Mouse (Mus musculus): ENCODE data around the gene Lmod2. TPM values are rescaled to one million over a fixed set of nuclear protein-coding genes. Genes with fewer than 3 reads are reported as not detected.

The Lmod2 gene
- polyA plus RNA-seq, 1 experiment: 33.6 TPM

DNA sequence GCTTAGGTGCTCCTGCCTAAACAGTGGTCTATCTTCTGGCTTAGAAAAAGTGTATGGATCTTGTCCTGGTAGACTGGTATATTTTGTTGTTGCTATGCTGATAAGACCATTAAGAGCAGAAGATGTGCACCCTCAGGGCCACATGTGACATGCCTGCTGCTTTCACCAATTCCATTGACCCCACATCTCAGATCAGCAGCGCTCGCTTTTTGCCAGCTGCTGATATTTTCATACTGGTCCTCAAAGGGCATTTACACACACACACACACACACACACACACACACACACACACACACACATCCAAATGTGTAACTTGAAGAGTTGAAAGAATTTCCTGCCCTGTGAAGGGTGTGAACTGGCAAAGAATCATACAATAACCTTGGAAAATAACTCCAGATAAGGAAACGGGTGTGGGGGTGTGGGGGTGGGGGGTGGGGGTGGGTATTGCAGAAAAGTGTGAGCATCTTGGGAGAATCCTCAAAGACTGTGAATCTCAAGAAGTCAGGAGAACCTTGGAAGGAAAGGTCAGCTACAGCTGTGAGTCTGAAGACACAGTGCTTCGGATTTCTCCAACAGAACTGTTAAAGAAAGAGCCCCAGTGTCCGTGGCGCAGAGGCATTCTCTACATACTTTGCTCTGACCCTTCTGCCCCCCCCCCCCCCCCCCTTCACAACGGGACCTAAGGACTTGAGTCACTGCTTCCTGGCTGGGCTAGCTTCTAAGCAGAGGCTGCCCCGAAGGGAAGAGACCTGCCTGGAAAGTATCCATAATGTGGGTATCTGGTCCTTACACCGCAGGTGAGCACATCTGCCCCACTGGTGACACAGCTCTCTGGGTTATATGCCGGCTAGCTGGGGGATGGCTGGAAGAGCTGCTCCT, 11.9 kb upstream of the Lmod2 start:
- H3K27me3 ChIP-seq (ENCODE audit: control insufficient read depth, insufficient read depth, insufficient read length): no peaks in the 10 kb centered on the region
- H3K4me2 ChIP-seq (ENCODE audit: low read depth): peak overlapping the region; percentile 56
- H3K79me2 ChIP-seq (ENCODE audit: control insufficient read depth, insufficient read depth): no peaks in the 10 kb centered on the region
- H3K4me3 ChIP-seq: no peak overlapping the region
- no peaks in the 10 kb centered on the region for H3K36me3 ChIP-seq (ENCODE audit: control insufficient read depth, insufficient read depth)
- TF ChIP-seq TCF12 (IDR thresholded peaks at IDR 0.05; ENCODE audit: insufficient read depth, poor library complexity, severe bottlenecking): no peak
- TF ChIP-seq MAX (IDR thresholded peaks at IDR 0.05; ENCODE audit: low read depth): no peak
- no peak overlapping the region for H3ac ChIP-seq (ENCODE audit: control insufficient read depth, insufficient read length)

DNA sequence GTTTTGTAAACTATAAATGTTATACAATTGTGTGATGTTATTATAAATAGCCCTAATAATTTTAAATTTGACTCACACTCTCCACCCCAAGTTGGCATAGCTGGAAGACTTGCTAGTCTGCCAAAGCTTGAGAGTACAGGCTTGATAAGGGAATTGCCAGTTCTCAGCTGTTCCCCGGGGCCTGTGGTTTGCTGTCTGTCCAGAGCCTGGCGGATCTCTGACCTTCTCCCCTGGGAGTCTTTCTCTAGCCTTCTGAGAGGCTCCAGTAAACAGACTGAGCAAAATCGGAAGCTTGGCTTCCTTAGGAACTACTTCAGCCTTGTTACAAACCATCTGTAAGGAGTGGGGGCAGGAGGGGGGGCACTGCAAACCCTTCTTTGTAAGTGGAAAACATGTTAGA, 10.7 kb upstream of the Lmod2 start:
- no peaks in the 10 kb centered on the region for H3K79me2 ChIP-seq (ENCODE audit: control insufficient read depth, insufficient read depth)
- H3K36me3 ChIP-seq (ENCODE audit: control insufficient read depth, insufficient read depth): no peaks in the 10 kb centered on the region
- H3ac ChIP-seq (ENCODE audit: control insufficient read depth, insufficient read length): no peak overlapping the region
- TF ChIP-seq MYOD1 (IDR thresholded peaks at IDR 0.05; ENCODE audit: control insufficient read depth in 1 of 3, insufficient read length in 2 of 3, low read depth in 2 of 3) (peak; percentile 63 to 81 (median 79)), REST (IDR thresholded peaks at IDR 0.05; ENCODE audit: insufficient read depth, insufficient read length) (no peak), E2F4 (IDR thresholded peaks at IDR 0.05; ENCODE audit: insufficient read depth) (no peak), TCF3 (IDR thresholded peaks at IDR 0.05; ENCODE audit: insufficient read length, low read depth) (no peak), MAX (IDR thresholded peaks at IDR 0.05; ENCODE audit: low read depth) (no peak), SRF (IDR thresholded peaks at IDR 0.05; ENCODE audit: control insufficient read depth, insufficient read length, low read depth) (no peak), USF1 (IDR thresholded peaks at IDR 0.05; ENCODE audit: low read depth) (no peak), POLR2A (IDR thresholded peaks at IDR 0.05; ENCODE audit: insufficient read length, low read depth) (no peak), TCF12 (IDR thresholded peaks at IDR 0.05; ENCODE audit: insufficient read depth, poor library complexity, severe bottlenecking) (peak; percentile 52), CEBPB (IDR thresholded peaks at IDR 0.05; ENCODE audit: insufficient read depth, poor library complexity, severe bottlenecking) (no peak), POLR2AphosphoS2 (IDR thresholded peaks at IDR 0.05; ENCODE audit: insufficient read length, low read depth) (no peak), MYOG (IDR thresholded peaks at IDR 0.05; ENCODE audit: control insufficient read depth in 1 of 3, insufficient read depth in 1 of 3, insufficient read length in 2 of 3, low read depth in 2 of 3) (peak in 2 of 3 experiments; percentile 90 to 92)
- peak overlapping the region; percentile 56 for H3K4me2 ChIP-seq (ENCODE audit: low read depth)
- no peaks in the 10 kb centered on the region for H3K27me3 ChIP-seq (ENCODE audit: control insufficient read depth, insufficient read depth, insufficient read length)
- no peak overlapping the region for H3K4me3 ChIP-seq

DNA sequence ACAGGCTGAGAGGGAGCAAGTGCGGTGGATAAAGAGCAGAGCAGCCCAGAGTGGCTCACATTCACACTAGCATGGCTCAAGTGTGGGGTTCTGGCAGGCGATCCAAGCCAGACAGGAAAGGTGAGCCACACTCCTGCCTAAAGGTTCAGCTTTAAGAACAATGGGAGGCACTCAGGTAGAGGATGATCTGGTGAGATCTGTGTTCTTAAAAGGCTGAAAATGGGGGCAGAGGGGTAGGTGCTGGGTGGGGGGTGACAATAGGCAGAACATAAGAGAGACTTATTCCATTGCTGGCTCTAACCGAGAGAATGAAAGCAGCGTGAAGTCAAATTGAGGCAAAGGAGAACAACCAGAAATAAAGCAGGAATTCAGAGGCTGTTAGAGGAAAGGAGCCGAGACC, 7.3 kb upstream of the Lmod2 start:
- no peaks in the 10 kb centered on the region for H3K27me3 ChIP-seq (ENCODE audit: control insufficient read depth, insufficient read depth, insufficient read length)
- H3ac ChIP-seq (ENCODE audit: control insufficient read depth, insufficient read length): no peak overlapping the region
- TF ChIP-seq CEBPB (IDR thresholded peaks at IDR 0.05; ENCODE audit: insufficient read depth, poor library complexity, severe bottlenecking) (no peak), SRF (IDR thresholded peaks at IDR 0.05; ENCODE audit: control insufficient read depth, insufficient read length, low read depth) (no peak), USF1 (IDR thresholded peaks at IDR 0.05; ENCODE audit: low read depth) (no peak), MYOG (IDR thresholded peaks at IDR 0.05; ENCODE audit: control insufficient read depth in 1 of 3, insufficient read depth in 1 of 3, insufficient read length in 2 of 3, low read depth in 2 of 3) (no peak), E2F4 (IDR thresholded peaks at IDR 0.05; ENCODE audit: insufficient read depth) (no peak), POLR2A (IDR thresholded peaks at IDR 0.05; ENCODE audit: insufficient read length, low read depth) (no peak), POLR2AphosphoS2 (IDR thresholded peaks at IDR 0.05; ENCODE audit: insufficient read length, low read depth) (no peak), TCF3 (IDR thresholded peaks at IDR 0.05; ENCODE audit: insufficient read length, low read depth) (no peak)
- no peak overlapping the region for H3K4me3 ChIP-seq
- no peak overlapping the region for H3K4me2 ChIP-seq (ENCODE audit: low read depth)
- H3K79me2 ChIP-seq (ENCODE audit: control insufficient read depth, insufficient read depth): no peaks in the 10 kb centered on the region
- no peaks in the 10 kb centered on the region for H3K36me3 ChIP-seq (ENCODE audit: control insufficient read depth, insufficient read depth)

DNA sequence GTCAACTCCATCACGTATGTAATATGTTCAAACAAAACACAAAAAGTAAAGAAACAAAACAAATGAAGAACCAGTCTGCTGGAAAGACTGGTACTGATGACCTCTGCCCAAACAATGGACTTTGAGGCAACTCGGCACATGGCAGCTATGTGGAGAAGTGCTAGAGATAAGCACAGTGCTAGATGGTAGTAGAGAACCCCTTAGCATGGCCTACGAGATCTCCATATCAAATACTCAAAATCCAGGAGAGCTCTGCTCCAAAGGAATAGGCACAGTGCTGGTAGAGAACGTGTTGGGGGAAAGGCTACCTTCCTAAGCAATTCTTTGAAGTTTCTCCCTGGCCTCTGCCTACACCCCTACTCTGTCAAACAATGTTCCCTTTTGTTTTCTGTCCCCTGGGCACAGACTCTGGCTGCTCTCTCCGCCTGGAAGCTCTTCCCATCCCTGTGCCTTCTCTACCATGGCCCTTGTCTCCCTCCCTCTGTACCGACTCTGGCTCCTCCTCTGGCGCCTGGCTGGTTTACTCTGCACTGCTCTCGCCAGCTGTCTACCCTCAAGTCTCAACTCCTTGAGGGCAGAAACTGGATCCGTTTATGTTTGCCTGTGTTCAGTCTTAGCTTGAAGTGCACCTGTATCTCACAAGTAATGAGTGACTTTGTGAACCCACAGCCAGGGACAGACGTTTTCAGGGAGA, 5.9 kb upstream of the Lmod2 start:
- TF ChIP-seq POLR2AphosphoS2 (IDR thresholded peaks at IDR 0.05; ENCODE audit: insufficient read length, low read depth) (no peak), MYOG (IDR thresholded peaks at IDR 0.05; ENCODE audit: control insufficient read depth in 1 of 3, insufficient read depth in 1 of 3, insufficient read length in 2 of 3, low read depth in 2 of 3) (peak in 1 of 3 experiments; percentile 72), MYOD1 (IDR thresholded peaks at IDR 0.05; ENCODE audit: control insufficient read depth in 1 of 3, insufficient read length in 2 of 3, low read depth in 2 of 3) (peak in 1 of 3 experiments; percentile 46)
- no peaks in the 10 kb centered on the region for H3K36me3 ChIP-seq (ENCODE audit: control insufficient read depth, insufficient read depth)

DNA sequence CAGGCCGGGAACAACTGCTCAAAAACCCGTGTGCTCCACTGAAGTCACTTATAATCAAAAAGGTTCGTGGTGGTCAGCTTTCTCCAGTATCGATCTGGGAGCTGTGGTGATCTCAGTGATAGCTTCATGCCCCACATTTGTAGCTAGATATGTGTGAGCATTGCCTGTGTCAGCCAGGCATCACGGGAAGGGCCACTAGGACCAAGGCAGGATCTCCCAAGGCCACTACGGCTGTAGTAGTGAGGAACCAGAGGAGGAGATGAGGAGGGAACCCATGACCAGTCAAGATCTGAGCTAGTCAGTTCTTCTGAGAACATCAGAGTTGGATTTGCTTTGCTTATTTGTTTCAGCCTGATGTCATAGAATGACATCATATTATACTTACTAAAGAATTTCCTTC, 1.6 kb downstream of the Lmod2 start:
- Histone ChIP-seq H3K27me3 (ENCODE audit: control insufficient read depth, insufficient read depth, insufficient read length) (no peaks in the 10 kb centered on the region), H3K4me2 (ENCODE audit: low read depth) (peak overlapping the region; percentile 49), H3K36me3 (ENCODE audit: control insufficient read depth, insufficient read depth) (no peaks in the 10 kb centered on the region), H3K79me2 (ENCODE audit: control insufficient read depth, insufficient read depth) (peaks cover 4% of the 10 kb centered on the region), H3ac (ENCODE audit: control insufficient read depth, insufficient read length) (no peak overlapping the region), H3K4me3 (peak overlapping the region; percentile 37)
- no peak for TF ChIP-seq CEBPB (IDR thresholded peaks at IDR 0.05; ENCODE audit: insufficient read depth, poor library complexity, severe bottlenecking)
- no peak for TF ChIP-seq SRF (IDR thresholded peaks at IDR 0.05; ENCODE audit: control insufficient read depth, insufficient read length, low read depth)
- no peak for TF ChIP-seq TCF3 (IDR thresholded peaks at IDR 0.05; ENCODE audit: insufficient read length, low read depth)
- TF ChIP-seq POLR2A (IDR thresholded peaks at IDR 0.05; ENCODE audit: insufficient read length, low read depth): peak; percentile 38
- TF ChIP-seq TCF12 (IDR thresholded peaks at IDR 0.05; ENCODE audit: insufficient read depth, poor library complexity, severe bottlenecking): no peak
- no peak for TF ChIP-seq E2F4 (IDR thresholded peaks at IDR 0.05; ENCODE audit: insufficient read depth)
- peak; percentile 61 for TF ChIP-seq POLR2AphosphoS2 (IDR thresholded peaks at IDR 0.05; ENCODE audit: insufficient read length, low read depth)
- TF ChIP-seq MYOD1 (IDR thresholded peaks at IDR 0.05; ENCODE audit: control insufficient read depth in 1 of 3, insufficient read length in 2 of 3, low read depth in 2 of 3): no peak
- TF ChIP-seq MYOG (IDR thresholded peaks at IDR 0.05; ENCODE audit: control insufficient read depth in 1 of 3, insufficient read depth in 1 of 3, insufficient read length in 2 of 3, low read depth in 2 of 3): no peak
- no peak for TF ChIP-seq MAX (IDR thresholded peaks at IDR 0.05; ENCODE audit: low read depth)

More for the DNA sequence above, 5.9 kb upstream of the Lmod2 start:
- Histone ChIP-seq H3K27me3 (ENCODE audit: control insufficient read depth, insufficient read depth, insufficient read length) (no peaks in the 10 kb centered on the region), H3K4me3 (no peak overlapping the region), H3K79me2 (ENCODE audit: control insufficient read depth, insufficient read depth) (no peaks in the 10 kb centered on the region), H3ac (ENCODE audit: control insufficient read depth, insufficient read length) (no peak overlapping the region), H3K4me2 (ENCODE audit: low read depth) (no peak overlapping the region)
